ENCODE assay signal across 23 mouse cellular contexts in genomic region chr17:83600976-83601375, GRCm38 (mm10). TPM values are rescaled to one million over a fixed set of nuclear protein-coding genes. Genes with fewer than 3 reads are reported as not detected.
DNase-seq lines count a peak whose midpoint lies in the region.
"Had no signal": no experiment of that assay in that cellular context is flagged by ENCODE, and none has a peak within 500 bp of the region (broad histone marks: within the 10 kb centered on the region; RNA-seq: fewer than 3 reads in every experiment).

No protein-coding gene starts in this region.

- intact Hi-C loops in left cerebral cortex, postnatal 10 days (cut with DNase I), result no loop called here

- peak; percentile 26 to 43 for DNase-seq in frontal cortex, postnatal 36 days (ENCODE audit: low spot score in 2 of 2)
- DNase-seq in frontal cortex, postnatal 25 days (ENCODE audit: low spot score in 2 of 2), result no peak
- DNase-seq in left cerebral cortex, adult 18-20 months (ENCODE audit: low spot score in 2 of 2), result peak; percentile 23 to 55
- DNase-seq in left cerebral cortex, postnatal 10 days (ENCODE audit: extremely low spot score in 1 of 2, low spot score in 2 of 2), result no peak
- DNase-seq in right cerebral cortex, postnatal 25 days, result peak; percentile 32
- no peak for DNase-seq in right cerebral cortex, postnatal 10 days (ENCODE audit: low spot score in 2 of 2)
- peak; percentile 34 to 52 for DNase-seq in left cerebral cortex, adult 9 months (ENCODE audit: low spot score in 2 of 2)
- DNase-seq in lung, postnatal 10 days, result no peak
- DNase-seq: adrenal gland, postnatal 10 days; adrenal gland, postnatal 36 days; B cell, adult 2 months; cerebellum, adult 11 months; cerebellum, adult 2 months; cerebellum, adult 9-11 months; cerebellum, postnatal 25 days; embryo, embryonic 11 days; gastrocnemius, postnatal 10 days; gastrocnemius, postnatal 36 days; heart, postnatal 10 days; heart, postnatal 36 days had no signal

RNA-seq across cellular contexts. Expression of gene Kcng3, which starts 30.7 kb away (rescaled TPM):
- total RNA-seq in left cerebral cortex, adult 18-20 months (2021), result 10 to 100 TPM; 10.6 to 11.7 TPM
- 1 to 10 TPM; 5.3 to 8.7 TPM for total RNA-seq in left cerebral cortex, postnatal 10 days (2021)
- total RNA-seq: CH12.LX; gastrocnemius, adult 18-20 months; gastrocnemius, postnatal 36 days; granulocyte monocyte progenitor cell, adult 5-6 weeks; heart, postnatal 10 days had no signal

Comparison
In these comparisons a context has a peak if more than half of its experiments do, and no peak if none do; other contexts are left out.
1. DNase-seq: peak in frontal cortex, postnatal 36 days (2 of 2), left cerebral cortex, adult 18-20 months (2 of 2), right cerebral cortex, postnatal 25 days (single experiment) and left cerebral cortex, adult 9 months (2 of 2); none in frontal cortex, postnatal 25 days (0 of 2), left cerebral cortex, postnatal 10 days (0 of 2), right cerebral cortex, postnatal 10 days (0 of 2) and lung, postnatal 10 days (single experiment).